Mouse (Mus musculus) small intestine, adult 2 months (tissue): ENCODE measurements around the gene Coa3.

Source experiments
- CTCF ChIP-seq: fragments of 200-500 bp; IDR thresholded peaks from 2 replicates; pipeline ENCODE4 v1.5.1; 2012; ENCODE audit warnings: low read depth, mild to moderate bottlenecking, control low read depth, inconsistent platforms, low read length, moderate library complexity, mixed read lengths; ENCODE audit not compliant: insufficient replicate concordance, insufficient read length; ENCODE audit errors: extremely low read depth
- POLR2A ChIP-seq: fragments of 200-500 bp; IDR thresholded peaks from 2 replicates; pipeline ENCODE4 v1.6.1; 2012; ENCODE audit warnings: low read depth, mild to moderate bottlenecking, control low read depth, inconsistent platforms, low read length, moderate library complexity

GRCm38 (mm10) chr11:101283805-101284204 is 4.9 kb upstream of the Coa3 start:
- no peak for TF ChIP-seq CTCF
- no peak for TF ChIP-seq POLR2A
